Mouse (Mus musculus) heart, adult 2 months (tissue): ENCODE measurements around the gene Srrm4.

ENCODE experiments used
- CTCF ChIP-seq: fragments of 200-600 bp; IDR thresholded peaks from 2 replicates; pipeline ENCODE4 v1.8.1; 2022; ENCODE audit warnings: antibody characterized with exemption, mild to moderate bottlenecking, moderate library complexity
- EP300 ChIP-seq: fragments of 200-500 bp; IDR thresholded peaks from 2 replicates; pipeline ENCODE4 v1.6.1; 2011; ENCODE audit warnings: low read depth, low read length, control low read depth; ENCODE audit not compliant: insufficient read depth
- POLR2A ChIP-seq: fragments of 200-500 bp; IDR thresholded peaks from 2 replicates; pipeline ENCODE4 v1.6.1; 2011; ENCODE audit warnings: mild to moderate bottlenecking, low read depth, low read length, control low read depth; ENCODE audit not compliant: insufficient read depth

DNA sequence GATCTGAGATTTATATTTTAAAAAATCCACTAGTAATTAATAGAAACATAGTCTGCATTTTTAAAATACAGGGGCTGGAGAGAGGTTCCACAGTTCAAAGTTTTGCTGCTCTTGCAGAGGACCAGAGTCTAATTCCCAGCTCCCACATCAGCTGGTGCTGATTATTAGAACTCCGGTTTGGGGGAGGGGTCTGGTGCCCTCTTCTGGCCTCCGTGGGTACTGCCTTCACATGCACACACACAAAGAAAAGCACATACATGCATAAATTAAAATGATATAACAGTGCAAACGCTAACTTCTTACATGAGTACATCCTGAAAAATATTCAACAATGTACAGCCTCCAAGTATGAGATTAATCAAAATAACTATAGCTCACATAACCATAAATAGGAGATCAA, 50.5 kb downstream of the Srrm4 start:
- TF ChIP-seq CTCF (peak; percentile 53), POLR2A (no peak), EP300 (no peak)
